Mouse (Mus musculus) thymus, adult 2 months (tissue): Measurements from ENCODE around the gene Fsd2. TPM values are rescaled to one million over a fixed set of nuclear protein-coding genes. Genes with fewer than 3 reads are reported as not detected.

ENCODE experiments used
- DNase-seq: peaks from one replicate; pipeline ENCODE4 v3.0.0; 2021
- H3K27ac ChIP-seq: fragments of 200-500 bp; 2 replicates; pipeline ENCODE4 v1.5.1; 2012; ENCODE audit warnings: low read length, control low read depth; ENCODE audit not compliant: control insufficient read depth, insufficient read depth
- H3K27me3 ChIP-seq: fragments of 200-500 bp; 2 replicates; pipeline ENCODE4 v1.6.1; 2012; ENCODE audit warnings: mild to moderate bottlenecking, low read length, moderate library complexity, mixed read lengths; ENCODE audit not compliant: control insufficient read depth, insufficient read depth
- H3K36me3 ChIP-seq: fragments of 200-500 bp; 2 replicates; pipeline ENCODE4 v1.6.1; 2012; ENCODE audit warnings: mild to moderate bottlenecking, low read length, moderate library complexity; ENCODE audit not compliant: control insufficient read depth, insufficient read depth
- H3K4me1 ChIP-seq: fragments of 200-500 bp; replicated peaks from 2 replicates; pipeline ENCODE4 v1.6.1; 2012; ENCODE audit warnings: low read length; ENCODE audit not compliant: control insufficient read depth, insufficient read depth
- H3K4me3 ChIP-seq: fragments of 200-500 bp; 2 replicates; pipeline ENCODE4 v1.5.1; 2012; ENCODE audit warnings: mild to moderate bottlenecking, low read length, control low read depth, moderate library complexity; ENCODE audit not compliant: control insufficient read depth, insufficient read depth
- CTCF ChIP-seq: fragments of 200-500 bp; IDR thresholded peaks from 2 replicates; pipeline ENCODE4 v1.5.1; 2012; ENCODE audit warnings: mild to moderate bottlenecking, control low read depth, low read length, moderate library complexity, borderline replicate concordance; ENCODE audit not compliant: control insufficient read depth, poor library complexity, insufficient read depth; ENCODE audit errors: extremely low read depth
- POLR2A ChIP-seq: fragments of 200-500 bp; IDR thresholded peaks from 2 replicates; pipeline ENCODE4 v1.6.1; 2012; ENCODE audit warnings: mild to moderate bottlenecking, low read length, control low read depth, moderate library complexity; ENCODE audit not compliant: control insufficient read depth, poor library complexity, insufficient read depth; ENCODE audit errors: extremely low read depth
- WGBS: fragments of 180-500 bp; shearing (Covaris S2); methylation state at CpG from one replicate; pipeline ENCODE4 v1.1.7; 2018; 5-methylcytosine and 5-hydroxymethylcytosine counted together
- polyA plus RNA-seq: library from polyadenylated mRNA; depleted of rRNA; stranded (reverse); fragments of >200 nt; gene quantifications from 2 replicates; pipeline ENCODE4 v1.2.3, GENCODE M21; 2012

Fsd2 gene
- polyA plus RNA-seq, 1 experiment: 3.2 TPM

GRCm38 (mm10) chr7:81573821-81574220 is 7.1 kb upstream of the Fsd2 start:
- H3K36me3 ChIP-seq: peaks cover 9% of the 10 kb centered on the region
- no peak for DNase-seq
- no peak overlapping the region for H3K4me3 ChIP-seq
- TF ChIP-seq CTCF (no peak), POLR2A (no peak)
- no peaks in the 10 kb centered on the region for H3K27me3 ChIP-seq
- no peak overlapping the region for H3K27ac ChIP-seq
- H3K4me1 ChIP-seq: peaks cover 11% of the 10 kb centered on the region
- WGBS: over 99% methylated on average over 9 of the region's 9 CpGs

GRCm38 (mm10) chr7:81573397-81573796 is 6.7 kb upstream of the Fsd2 start:
- peaks cover 11% of the 10 kb centered on the region for H3K4me1 ChIP-seq
- DNase-seq: no peak
- H3K4me3 ChIP-seq: no peak overlapping the region
- TF ChIP-seq POLR2A (no peak), CTCF (no peak)
- H3K27me3 ChIP-seq: no peaks in the 10 kb centered on the region
- 86% methylated on average over 6 of the region's 6 CpGs for WGBS
- H3K27ac ChIP-seq: no peak overlapping the region
- peaks cover 5% of the 10 kb centered on the region for H3K36me3 ChIP-seq

GRCm38 (mm10) chr7:81572610-81573268 is 6.0 kb upstream of the Fsd2 start:
- DNase-seq: no peak
- Histone ChIP-seq H3K36me3 (no peaks in the 10 kb centered on the region; the same call in 1 of the 2 replicates), H3K27ac (no peak overlapping the region), H3K4me1 (peaks cover 11% of the 10 kb centered on the region), H3K27me3 (no peaks in the 10 kb centered on the region), H3K4me3 (no peak overlapping the region)
- WGBS: 68% methylated on average over 6 of the region's 6 CpGs
- TF ChIP-seq CTCF: no peak
- TF ChIP-seq POLR2A: no peak

GRCm38 (mm10) chr7:81571941-81572441 is 5.2 kb upstream of the Fsd2 start:
- H3K36me3 ChIP-seq: no peaks in the 10 kb centered on the region; the same call in 1 of the 2 replicates
- H3K27me3 ChIP-seq: no peaks in the 10 kb centered on the region
- DNase-seq: no peak
- TF ChIP-seq POLR2A (no peak), CTCF (no peak)
- WGBS: 6% methylated on average over 15 of the region's 15 CpGs
- H3K27ac ChIP-seq: no peak overlapping the region
- peaks cover 11% of the 10 kb centered on the region for H3K4me1 ChIP-seq
- H3K4me3 ChIP-seq: peak overlapping the region; percentile 94

GRCm38 (mm10) chr7:81571108-81571940 is 4.6 kb upstream of the Fsd2 start, which contains the start of gene Whamm:
Gene Whamm (plus strand): TSS chr7:81571266.
- Histone ChIP-seq H3K4me3 (peak within 1 kb of the TSS; percentile 94), H3K4me1 (peaks cover 11% of the 10 kb centered on the region), H3K27ac (peak within 1 kb of the TSS; percentile 34; the same call in 1 of the 2 replicates), H3K36me3 (no peaks in the 10 kb centered on the region; the same call in 1 of the 2 replicates), H3K27me3 (no peaks in the 10 kb centered on the region)
- peak; percentile 93 for DNase-seq
- WGBS: 3% methylated on average over 96 of the region's 96 CpGs
- TF ChIP-seq CTCF (peak; percentile 56; the same call in 1 of the 2 replicates), POLR2A (peak; percentile 94)

- WGBS: 4% methylated on average over 5 of the region's 5 CpGs
- no peak overlapping the region for H3K27ac ChIP-seq
Measured at GRCm38 (mm10) chr7:81570752-81571107, 4.0 kb upstream of the Fsd2 start.

More at GRCm38 (mm10) chr7:81570752-81571107, 4.0 kb upstream of the Fsd2 start:
- DNase-seq: no peak
- no peak overlapping the region for H3K4me3 ChIP-seq
- TF ChIP-seq CTCF: no peak
- no peak for TF ChIP-seq POLR2A
- H3K36me3 ChIP-seq: no peaks in the 10 kb centered on the region; the same call in 1 of the 2 replicates
- H3K27me3 ChIP-seq: no peaks in the 10 kb centered on the region
- H3K4me1 ChIP-seq: peaks cover 11% of the 10 kb centered on the region
